Mouse (Mus musculus) kidney, adult 9 months (tissue): Measurements from ENCODE around the gene Slc39a8.

Experiments
- DNase-seq: peaks from one replicate; pipeline ENCODE4 v3.0.0; 2022

Gene Slc39a8

GRCm38 (mm10) chr3:135851607-135852006 is 26.5 kb downstream of the Slc39a8 start:
- DNase-seq = no peak

DNA sequence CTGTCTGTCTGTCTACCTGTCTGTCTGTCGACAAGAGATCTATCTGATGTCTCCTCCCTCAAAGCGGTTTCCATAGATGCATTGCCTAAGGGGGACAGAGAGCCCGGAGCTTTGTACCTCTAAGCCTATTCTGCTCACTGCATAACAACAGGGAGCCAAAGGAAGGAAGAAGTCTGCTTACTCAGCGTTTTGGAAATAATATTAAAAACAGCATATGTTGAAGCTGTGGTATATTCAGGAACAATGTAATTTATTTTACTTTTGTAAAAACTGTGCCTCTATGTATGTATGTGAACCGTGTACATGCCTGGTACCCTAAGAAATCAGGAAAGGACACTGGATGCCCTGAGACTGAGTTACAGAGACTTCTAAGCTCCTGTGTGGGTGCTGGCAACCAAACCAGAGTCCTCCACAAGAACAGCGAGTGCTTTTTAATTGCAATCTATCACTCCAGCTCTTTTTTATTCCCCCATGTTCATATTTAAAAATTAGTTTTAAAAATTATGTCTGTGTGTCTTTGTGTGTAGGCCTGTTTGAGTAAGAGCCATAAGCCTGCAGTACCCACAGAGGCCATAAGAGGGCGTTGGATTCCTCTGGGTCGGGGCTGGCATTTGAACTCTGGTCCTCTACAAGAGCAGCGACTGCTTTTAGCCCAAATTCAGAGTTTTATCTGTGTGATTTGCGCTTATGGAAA is 28.7 kb downstream of the Slc39a8 start:
- DNase-seq = no peak

DNA sequence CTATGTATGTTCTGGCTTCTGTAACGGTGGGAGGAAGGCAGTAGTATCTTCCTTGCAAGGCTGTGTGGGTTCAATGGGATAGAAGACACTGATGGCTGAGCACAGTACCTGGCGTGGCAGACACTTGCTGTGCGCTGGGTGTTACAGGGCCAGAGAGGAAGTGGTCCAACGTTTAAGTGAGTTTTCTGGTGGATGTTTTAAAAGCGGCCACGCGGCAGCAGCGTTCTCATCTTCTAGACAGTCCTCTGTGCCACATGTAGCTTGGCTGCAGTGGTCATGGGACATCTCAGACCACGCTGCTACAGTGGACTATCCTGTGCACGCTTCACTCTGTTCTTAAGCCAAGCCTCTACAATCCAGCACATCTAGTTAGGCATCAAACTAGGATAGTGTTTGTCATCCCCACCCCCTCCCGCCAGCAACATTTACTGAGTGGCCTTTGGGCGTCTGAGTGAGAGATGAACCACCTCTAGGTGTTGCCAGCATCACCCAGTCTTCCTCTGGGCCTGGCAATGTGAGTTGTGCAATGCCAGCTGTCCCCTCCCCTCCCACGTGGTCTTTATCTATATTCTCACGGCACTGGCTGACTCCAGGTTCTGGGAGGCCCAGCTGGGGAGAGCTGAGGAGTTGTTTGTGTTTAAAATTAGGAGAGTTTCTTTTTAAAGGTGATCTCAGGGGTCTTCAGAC is 29.4 kb downstream of the Slc39a8 start:
- DNase-seq = no peak

GRCm38 (mm10) chr3:135854985-135855340 is 29.9 kb downstream of the Slc39a8 start:
- DNase-seq = no peak

GRCm38 (mm10) chr3:135856303-135856702 is 31.2 kb downstream of the Slc39a8 start:
- no peak for DNase-seq

DNA sequence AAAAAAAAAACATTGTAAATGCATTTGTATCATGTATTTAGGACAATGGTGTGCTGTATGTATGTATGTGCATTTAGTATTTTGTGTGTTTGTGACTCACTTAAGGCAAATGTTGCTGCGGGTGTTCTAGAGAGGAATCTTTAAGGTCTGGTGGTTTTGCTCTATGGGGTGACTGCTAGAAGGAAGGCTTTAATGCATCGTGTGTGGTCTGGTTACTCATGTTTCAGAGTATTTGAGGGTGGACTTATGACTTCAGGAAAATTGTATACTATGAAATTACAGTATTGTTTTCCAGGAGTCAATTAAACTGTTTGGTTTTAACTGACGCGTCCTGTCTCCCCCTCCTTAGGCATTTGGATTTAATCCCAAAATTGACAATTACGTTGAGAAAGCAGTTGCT is 32.1 kb downstream of the Slc39a8 start:
- no peak for DNase-seq

- DNase-seq = no peak
These were observed 34.4 kb downstream of the Slc39a8 start for GRCm38 (mm10) chr3:135859431-135859830.

- DNase-seq = peak; percentile 44
These were observed 37.7 kb downstream of the Slc39a8 start for GRCm38 (mm10) chr3:135862804-135863203.

DNA sequence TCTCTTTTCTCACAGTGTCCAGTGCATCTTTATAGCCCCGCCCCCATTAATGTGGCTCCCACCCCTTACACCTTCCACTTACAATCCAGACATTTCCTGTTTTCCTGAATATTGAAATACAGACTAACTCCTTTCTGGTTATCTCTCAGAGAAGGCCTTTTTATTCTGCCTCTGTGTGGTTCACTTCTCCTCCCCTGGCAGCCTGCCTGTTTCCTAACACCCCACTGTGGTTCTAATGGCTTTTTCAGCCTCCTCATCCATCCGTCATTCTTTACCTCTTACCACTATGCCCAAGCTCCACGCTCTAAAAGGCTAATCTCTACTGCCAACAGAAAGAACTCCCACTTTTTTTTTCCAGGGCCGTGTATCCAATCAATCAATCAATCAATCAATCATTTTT is 44.0 kb downstream of the Slc39a8 start:
- DNase-seq = no peak

GRCm38 (mm10) chr3:135872325-135872724 is 47.2 kb downstream of the Slc39a8 start:
- no peak for DNase-seq

- no peak for DNase-seq
These were observed 48.5 kb downstream of the Slc39a8 start for GRCm38 (mm10) chr3:135873596-135873995.

GRCm38 (mm10) chr3:135878048-135878447 is 53.0 kb downstream of the Slc39a8 start:
- DNase-seq = peak; percentile 1

GRCm38 (mm10) chr3:135885927-135886658 is 61.0 kb downstream of the Slc39a8 start:
- no peak for DNase-seq

DNA sequence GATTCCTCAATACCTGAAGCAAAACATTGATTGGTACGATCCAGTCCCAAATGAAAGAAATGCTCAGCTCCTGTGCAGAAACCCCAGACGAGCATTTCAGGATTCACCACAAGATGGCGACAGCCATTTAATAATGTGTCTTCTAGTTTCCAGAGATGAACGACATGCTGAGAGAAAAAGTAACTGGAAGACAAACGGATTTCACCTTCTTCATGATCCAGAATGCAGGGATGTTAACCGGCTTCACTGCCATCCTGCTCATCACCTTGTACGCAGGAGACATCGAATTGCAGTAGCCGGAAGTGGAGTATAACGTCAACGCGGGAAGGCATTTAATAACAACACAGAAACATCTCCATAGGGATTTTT is 61.6 kb downstream of the Slc39a8 start:
- peak; percentile 76 for DNase-seq

DNA sequence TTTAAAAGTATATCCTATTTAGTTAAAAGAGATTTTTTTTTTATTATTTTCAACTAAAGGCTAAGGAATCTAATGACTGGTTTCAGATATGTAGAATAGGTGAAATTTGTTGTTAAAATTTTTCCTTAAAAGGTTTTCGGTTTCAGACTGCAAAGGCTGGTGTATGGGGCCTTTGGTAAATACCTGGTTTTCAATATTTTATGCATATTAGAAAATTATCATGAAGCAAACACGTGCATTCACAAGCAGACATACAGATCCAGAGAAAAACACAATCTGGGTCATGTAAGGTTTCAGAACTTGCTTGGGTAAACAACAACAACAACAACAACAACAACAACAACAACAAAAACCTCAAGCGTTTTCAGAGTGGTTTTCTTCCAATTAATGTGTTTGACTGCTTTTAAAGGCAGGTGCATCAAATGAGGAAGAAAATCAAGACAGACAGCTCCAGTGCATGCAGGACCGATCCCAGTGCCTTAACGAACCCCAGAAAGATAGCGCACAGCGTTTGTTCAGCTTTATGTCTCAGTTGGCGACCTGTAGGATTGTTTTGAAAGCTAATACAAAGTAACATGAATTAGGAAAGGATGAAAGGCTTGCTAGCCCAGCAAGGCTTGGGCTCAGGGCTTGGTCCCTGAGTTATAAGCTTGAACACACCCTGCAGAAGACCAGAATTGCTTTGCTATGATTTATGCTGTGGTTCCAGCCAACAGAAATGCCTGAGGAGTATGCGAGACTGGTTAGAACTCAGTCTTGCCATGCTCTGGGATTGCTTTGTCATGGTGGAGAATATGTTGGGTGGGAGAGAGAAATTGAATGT is 62.2 kb downstream of the Slc39a8 start:
- DNase-seq = no peak

- no peak for DNase-seq
These were observed 62.7 kb downstream of the Slc39a8 start for GRCm38 (mm10) chr3:135887856-135888155.

DNA sequence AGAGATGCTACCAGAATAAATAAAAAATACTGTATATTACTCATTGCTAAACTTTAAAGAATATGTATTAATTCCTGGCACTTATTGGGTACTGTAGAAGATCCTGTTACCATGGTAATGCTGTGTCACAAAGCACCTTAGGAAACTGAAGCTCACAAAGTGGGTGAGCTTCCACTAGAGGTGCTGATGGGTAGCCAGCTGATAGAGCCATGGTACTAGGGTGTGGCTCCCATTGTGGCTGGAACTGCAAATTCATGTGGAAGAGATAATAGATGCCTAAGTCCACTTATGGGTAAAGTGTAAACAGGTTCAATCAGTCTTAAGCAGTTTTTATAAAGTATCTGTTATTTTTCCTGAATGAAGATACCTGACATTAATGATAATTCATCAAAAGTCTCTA is 64.3 kb downstream of the Slc39a8 start:
- no peak for DNase-seq

GRCm38 (mm10) chr3:135903366-135903765 is 78.3 kb downstream of the Slc39a8 start:
- DNase-seq = no peak

- no peak for DNase-seq
These were observed 79.8 kb downstream of the Slc39a8 start for GRCm38 (mm10) chr3:135904881-135905280.

DNA sequence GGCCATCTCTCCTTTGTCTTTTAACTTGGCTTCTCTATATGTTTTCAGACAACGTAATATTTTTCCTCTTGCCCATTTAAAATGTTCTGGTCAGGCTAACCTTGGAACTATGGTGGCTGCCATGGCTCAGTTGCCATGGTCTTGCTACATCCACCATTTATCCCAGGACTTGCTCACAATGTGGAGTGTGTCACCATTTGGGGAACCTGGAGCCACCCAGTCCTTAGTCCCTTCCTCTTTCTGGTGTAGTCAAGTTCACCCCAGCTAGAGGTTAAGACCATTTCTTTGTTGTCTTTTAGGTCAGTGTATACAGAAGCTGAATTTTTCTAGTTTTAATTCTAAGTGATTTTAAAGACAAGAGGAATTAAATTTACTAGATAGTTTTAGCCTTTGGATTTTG is 80.7 kb downstream of the Slc39a8 start:
- no peak for DNase-seq

GRCm38 (mm10) chr3:135907028-135907427 is 81.9 kb downstream of the Slc39a8 start:
- DNase-seq = peak; percentile 4

GRCm38 (mm10) chr3:135915941-135916340 is 90.9 kb downstream of the Slc39a8 start:
- DNase-seq = no peak

DNA sequence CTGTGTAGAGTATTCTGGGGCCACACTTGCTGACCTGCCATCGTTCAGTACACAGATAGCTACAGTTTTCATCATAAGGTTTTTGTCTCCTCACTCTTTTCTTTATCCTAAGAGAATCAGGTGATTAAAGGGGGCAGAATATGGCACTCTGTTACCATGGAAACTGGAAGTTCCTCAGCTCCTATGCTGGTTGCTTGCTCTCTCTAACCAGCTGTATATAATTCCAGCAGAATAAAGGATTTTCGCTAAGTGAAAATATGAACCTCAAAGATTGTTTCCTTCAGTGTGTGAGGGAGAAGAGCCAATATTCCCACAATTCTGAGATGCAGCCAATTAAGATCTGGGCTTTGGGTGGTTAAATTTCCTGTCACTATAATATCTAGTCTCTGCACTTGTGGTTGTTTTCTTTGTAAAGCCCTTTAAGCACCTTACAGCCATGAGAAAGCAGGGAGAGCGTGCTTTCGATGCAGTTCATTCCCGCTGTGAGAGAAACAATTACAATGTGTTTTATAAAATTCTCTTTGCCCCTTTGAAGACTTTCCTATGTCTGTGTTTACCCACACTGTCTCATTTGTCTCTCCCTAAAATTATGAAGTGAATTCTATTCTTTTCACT is 93.6 kb downstream of the Slc39a8 start:
- no peak for DNase-seq
